Mouse (Mus musculus) liver, embryonic 16.5 days (tissue): ENCODE data around the gene Tbx1. TPM values are rescaled to one million over a fixed set of nuclear protein-coding genes. Genes with fewer than 3 reads are reported as not detected.
A peak's percentile ranks its signal among the peaks of the same experiment; 100 is the strongest.

ENCODE experiments used
- ATAC-seq: fragments of 200-750 bp; cut with Nextera tagmentation; 2 replicates; pipeline ENCODE4 v1.8.0; 2017; ENCODE audit warnings: low read depth, mild to moderate bottlenecking, moderate number of reproducible peaks, moderate library complexity
- H3K27ac ChIP-seq: fragments of 300-500 bp; sonication (generic); 2 replicates; pipeline ENCODE4 v1.5.1; 2014; ENCODE audit warnings: mild to moderate bottlenecking, low read length
- H3K27me3 ChIP-seq: fragments of 300-500 bp; sonication (generic); 2 replicates; pipeline ENCODE4 v1.6.1; 2014; ENCODE audit warnings: low read depth, low read length, mixed read lengths; ENCODE audit not compliant: control insufficient read depth, insufficient read depth
- H3K36me3 ChIP-seq: fragments of 300-500 bp; sonication (generic); 2 replicates; pipeline ENCODE4 v1.6.1; 2014; ENCODE audit warnings: mild to moderate bottlenecking; ENCODE audit not compliant: control insufficient read depth, insufficient read depth
- H3K4me1 ChIP-seq: fragments of 300-500 bp; sonication (generic); 2 replicates; pipeline ENCODE4 v1.6.1; 2014; ENCODE audit warnings: low read depth, low read length, mixed read lengths; ENCODE audit not compliant: control insufficient read depth
- H3K4me2 ChIP-seq: fragments of 300-500 bp; sonication (generic); 2 replicates; pipeline ENCODE4 v1.6.1; 2014; ENCODE audit warnings: low read depth, low read length, mixed read lengths
- H3K4me3 ChIP-seq: fragments of 300-500 bp; sonication (generic); 2 replicates; pipeline ENCODE4 v1.5.1; 2014; ENCODE audit warnings: low read depth, mild to moderate bottlenecking, low read length
- H3K9ac ChIP-seq: fragments of 300-500 bp; sonication (generic); 2 replicates; pipeline ENCODE4 v1.6.1; 2014; ENCODE audit warnings: low read depth, low read length
- H3K9me3 ChIP-seq: fragments of 300-500 bp; sonication (generic); replicated peaks from 2 replicates; pipeline ENCODE4 v1.6.1; 2016; ENCODE audit warnings: low read length; ENCODE audit not compliant: control insufficient read depth
- WGBS: fragments of 180-500 bp; shearing (Covaris S2); extraction: QIAGEN DNeasy Blood & Tissue Kit; methylation state at CpG from one replicate; pipeline ENCODE4 v1.1.7; 2014; ENCODE audit not compliant: insufficient replicate concordance; 5-methylcytosine and 5-hydroxymethylcytosine counted together
- polyA plus RNA-seq: library from polyadenylated mRNA; unstranded; fragments of >200 nt; fragmentation: Nextera tagmentation; extraction: Ambion mirVana; gene quantifications from 2 replicates; pipeline ENCODE4 v1.2.1, GENCODE M21; 2015

The Tbx1 gene
- polyA plus RNA-seq, 1 experiment from 2014 or later = 0.07 TPM

GRCm38 (mm10) chr16:18630291-18630690, 39.8 kb upstream of the Tbx1 start:
- Histone ChIP-seq H3K9me3 (no peaks in the 10 kb centered on the region), H3K4me2 (peak overlapping the region; percentile 77; the same call in 1 of the 2 replicates), H3K36me3 (no peaks in the 10 kb centered on the region), H3K27ac (no peak overlapping the region), H3K4me3 (peak overlapping the region; percentile 67), H3K4me1 (peaks cover 12% of the 10 kb centered on the region), H3K27me3 (peaks cover 62% of the 10 kb centered on the region), H3K9ac (no peak overlapping the region)
- WGBS = 37% methylated on average over 5 of the region's 5 CpGs
- ATAC-seq = no peak

GRCm38 (mm10) chr16:18629390-18630231, 39.1 kb upstream of the Tbx1 start, which contains the start of gene Sept5:
Sept5 (minus strand) TSS chr16:18629954.
- peak within 1 kb of the TSS; percentile 48 for H3K9ac ChIP-seq
- H3K36me3 ChIP-seq = no peaks in the 10 kb centered on the region
- no peak within 1 kb of the TSS for H3K27ac ChIP-seq
- under 1% methylated on average over 78 of the region's 93 CpGs for WGBS
- peaks cover 69% of the 10 kb centered on the region for H3K27me3 ChIP-seq
- peak; percentile 61 for ATAC-seq
- H3K4me1 ChIP-seq = peaks cover 12% of the 10 kb centered on the region
- H3K4me3 ChIP-seq = peak within 1 kb of the TSS; percentile 67
- H3K4me2 ChIP-seq = peak within 1 kb of the TSS; percentile 77
- H3K9me3 ChIP-seq = no peaks in the 10 kb centered on the region

- H3K9me3 ChIP-seq = no peaks in the 10 kb centered on the region
- peak overlapping the region; percentile 77 for H3K4me2 ChIP-seq
- H3K27me3 ChIP-seq = peaks cover 76% of the 10 kb centered on the region
- WGBS = 37% methylated on average over 2 of the region's 2 CpGs
- ATAC-seq = no peak
- peaks cover 12% of the 10 kb centered on the region for H3K4me1 ChIP-seq
- peak overlapping the region; percentile 48 for H3K9ac ChIP-seq
- no peak overlapping the region for H3K27ac ChIP-seq
- H3K4me3 ChIP-seq = peak overlapping the region; percentile 67
- H3K36me3 ChIP-seq = no peaks in the 10 kb centered on the region
Measured at GRCm38 (mm10) chr16:18628948-18629340, 38.5 kb upstream of the Tbx1 start.

GRCm38 (mm10) chr16:18628206-18628947, 37.9 kb upstream of the Tbx1 start:
- 47% methylated on average over 7 of the region's 7 CpGs for WGBS
- Histone ChIP-seq H3K4me1 (peaks cover 12% of the 10 kb centered on the region), H3K27me3 (peaks cover 81% of the 10 kb centered on the region), H3K4me2 (peak overlapping the region; percentile 77; the same call in 1 of the 2 replicates), H3K4me3 (peak overlapping the region; percentile 67), H3K27ac (no peak overlapping the region), H3K9me3 (no peaks in the 10 kb centered on the region), H3K36me3 (no peaks in the 10 kb centered on the region), H3K9ac (peak overlapping the region; percentile 48; the same call in 1 of the 2 replicates)
- no peak for ATAC-seq

- Histone ChIP-seq H3K36me3 (no peaks in the 10 kb centered on the region), H3K27ac (no peak overlapping the region), H3K4me1 (peaks cover 12% of the 10 kb centered on the region), H3K27me3 (peaks cover 94% of the 10 kb centered on the region), H3K9ac (no peak overlapping the region), H3K9me3 (no peaks in the 10 kb centered on the region), H3K4me3 (no peak overlapping the region), H3K4me2 (no peak overlapping the region)
- WGBS = 39% methylated on average over 3 of the region's 3 CpGs
- ATAC-seq = no peak
Measured at GRCm38 (mm10) chr16:18627163-18627562, 36.7 kb upstream of the Tbx1 start.

GRCm38 (mm10) chr16:18626376-18626878, 36.0 kb upstream of the Tbx1 start, which contains the start of gene Gm49601:
Gm49601 (minus strand) TSS chr16:18626427.
- ATAC-seq = peak; percentile 17
- H3K27ac ChIP-seq = no peak within 1 kb of the TSS
- 0% methylated on average over 61 of the region's 65 CpGs for WGBS
- no peaks in the 10 kb centered on the region for H3K36me3 ChIP-seq
- H3K27me3 ChIP-seq = peaks cover 100% of the 10 kb centered on the region
- peak within 1 kb of the TSS; percentile 75 for H3K4me2 ChIP-seq
- H3K4me3 ChIP-seq = peak within 1 kb of the TSS; percentile 53
- peaks cover 15% of the 10 kb centered on the region for H3K4me1 ChIP-seq
- no peaks in the 10 kb centered on the region for H3K9me3 ChIP-seq
- no peak within 1 kb of the TSS for H3K9ac ChIP-seq

GRCm38 (mm10) chr16:18625791-18626311, 35.4 kb upstream of the Tbx1 start:
- H3K4me1 ChIP-seq = peaks cover 20% of the 10 kb centered on the region
- H3K9ac ChIP-seq = no peak overlapping the region
- H3K27me3 ChIP-seq = peaks cover 100% of the 10 kb centered on the region
- 9% methylated on average over 26 of the region's 26 CpGs for WGBS
- no peaks in the 10 kb centered on the region for H3K36me3 ChIP-seq
- H3K27ac ChIP-seq = no peak overlapping the region
- no peak for ATAC-seq
- H3K4me2 ChIP-seq = peak overlapping the region; percentile 75
- H3K9me3 ChIP-seq = no peaks in the 10 kb centered on the region
- peak overlapping the region; percentile 53 for H3K4me3 ChIP-seq

GRCm38 (mm10) chr16:18625097-18625496, 34.6 kb upstream of the Tbx1 start:
- H3K27ac ChIP-seq = no peak overlapping the region
- 32% methylated on average over 14 of the region's 14 CpGs for WGBS
- H3K36me3 ChIP-seq = no peaks in the 10 kb centered on the region
- no peak overlapping the region for H3K4me2 ChIP-seq
- H3K4me3 ChIP-seq = no peak overlapping the region
- peaks cover 100% of the 10 kb centered on the region for H3K27me3 ChIP-seq
- H3K9ac ChIP-seq = no peak overlapping the region
- peaks cover 20% of the 10 kb centered on the region for H3K4me1 ChIP-seq
- ATAC-seq = no peak
- H3K9me3 ChIP-seq = no peaks in the 10 kb centered on the region
